Mouse (Mus musculus): ENCODE results near the gene Olfr615.
"Not testable (repeated sequence)": the region's sequence is repeated elsewhere in the genome, so short reads cannot be mapped to it uniquely, and the experiment has no call there.

Olfr615 gene

GRCm38 (mm10) chr7:103555779-103556178, at the start of gene Olfr615:
Olfr615 (plus strand) TSS chr7:103556079.
- DNase-seq = no peak

DNA sequence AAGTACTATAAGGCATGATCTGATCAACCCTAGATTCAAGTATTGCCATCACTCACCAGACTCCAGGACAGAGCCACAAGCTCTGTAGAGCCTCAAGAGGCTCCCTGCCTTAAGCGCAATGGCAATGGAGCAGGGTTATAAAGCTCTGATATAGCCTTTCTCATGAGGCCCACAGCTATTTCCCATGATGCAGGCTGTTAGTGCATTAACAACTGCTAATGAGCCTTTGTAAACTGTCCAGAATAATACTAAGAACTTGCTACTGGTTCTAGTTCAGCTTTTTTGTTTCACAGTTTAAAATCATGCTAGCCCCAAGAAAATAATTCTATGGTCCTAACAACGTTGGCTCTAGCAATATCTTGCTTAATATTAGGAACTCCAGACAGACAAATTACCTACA, 43.9 kb upstream of the Olfr615 start, which contains the start of gene Olfr610:
TSS of gene Olfr610 (minus strand) at position 101 of the 400 bp plus-strand sequence.
- DNase-seq = no peak

- DNase-seq = not testable (repeated sequence)
Measured at GRCm38 (mm10) chr7:103520746-103521145, 35.1 kb upstream of the Olfr615 start, which contains the start of gene Olfr611. Olfr611 (minus strand) TSS chr7:103520846.

DNA sequence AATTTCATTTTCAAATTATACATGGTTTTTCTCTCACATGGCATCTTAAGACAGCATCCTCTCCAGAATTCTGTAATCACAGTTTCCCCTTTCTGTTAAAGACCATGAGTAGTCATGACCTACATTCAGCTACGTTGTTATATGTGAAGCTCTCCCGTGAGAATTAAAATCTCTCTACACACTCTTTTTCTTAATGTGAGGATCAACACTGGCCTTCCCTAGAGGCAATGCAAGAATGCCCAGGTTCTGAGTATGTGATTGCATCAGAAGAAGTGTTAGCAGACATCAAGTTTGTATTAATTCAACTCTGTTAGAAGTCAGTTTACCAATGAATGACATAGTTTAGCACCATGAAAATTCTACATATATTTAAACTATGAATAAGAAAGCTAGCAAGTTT, 13.3 kb upstream of the Olfr615 start, which contains the start of gene Olfr612:
TSS of gene Olfr612 (minus strand) at position 101 of the 400 bp plus-strand sequence.
- DNase-seq = not testable (repeated sequence)

- DNase-seq = no peak
Measured at GRCm38 (mm10) chr7:103547774-103548173, 8.1 kb upstream of the Olfr615 start, which contains the start of gene Olfr613. Olfr613 (plus strand) TSS chr7:103548074.

DNA sequence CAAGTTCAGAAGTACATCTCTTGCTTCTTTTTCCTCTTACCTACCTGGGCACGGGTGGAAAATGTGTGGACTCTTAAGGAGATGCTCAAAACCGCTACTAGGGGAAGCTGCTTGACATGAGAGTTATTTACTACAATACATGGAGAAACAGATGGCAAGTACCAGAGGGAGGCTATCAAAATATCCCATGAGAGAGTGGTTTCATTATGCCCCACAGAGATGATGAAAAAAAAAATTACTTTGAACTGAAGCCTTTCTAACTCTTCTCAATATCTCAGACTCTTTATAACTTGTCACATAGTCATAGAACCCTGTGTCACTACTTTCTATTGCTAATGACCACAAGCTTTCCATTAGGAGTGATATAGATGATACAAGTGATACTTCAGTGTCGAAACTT, 13.2 kb downstream of the Olfr615 start, which contains the start of gene Olfr616:
TSS of gene Olfr616 (minus strand) at position 101 of the 400 bp plus-strand sequence.
- DNase-seq = no peak

GRCm38 (mm10) chr7:103572761-103573160, 16.9 kb downstream of the Olfr615 start, which contains the start of gene Olfr617:
Olfr617 (plus strand) TSS chr7:103573061.
- DNase-seq = no peak

DNA sequence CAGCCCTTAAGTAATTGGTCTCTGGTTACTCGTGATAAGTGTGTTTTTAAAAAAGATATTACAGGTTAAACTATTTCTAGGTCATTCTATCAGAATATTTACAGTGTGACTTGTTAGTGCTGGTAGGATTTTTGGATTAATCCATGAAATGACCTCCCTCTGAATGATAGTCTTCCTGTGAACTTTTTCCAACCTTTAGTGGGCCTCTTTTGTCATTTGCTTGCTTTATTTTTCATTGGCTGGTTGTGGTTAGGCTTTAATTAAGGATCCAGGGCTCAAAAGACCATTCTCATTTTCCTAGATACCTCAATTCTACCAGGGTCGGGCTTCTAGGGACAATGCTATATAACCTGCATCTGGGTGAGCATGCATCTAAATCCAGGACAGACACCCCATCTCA, 33.9 kb downstream of the Olfr615 start, which contains the start of gene Olfr618:
TSS of gene Olfr618 (plus strand) at position 301 of the 400 bp plus-strand sequence.
- no peak for DNase-seq

- DNase-seq = no peak
Measured at GRCm38 (mm10) chr7:103600275-103600674, 44.4 kb downstream of the Olfr615 start, which contains the start of gene Olfr619. Olfr619 (plus strand) TSS chr7:103600575.

DNA sequence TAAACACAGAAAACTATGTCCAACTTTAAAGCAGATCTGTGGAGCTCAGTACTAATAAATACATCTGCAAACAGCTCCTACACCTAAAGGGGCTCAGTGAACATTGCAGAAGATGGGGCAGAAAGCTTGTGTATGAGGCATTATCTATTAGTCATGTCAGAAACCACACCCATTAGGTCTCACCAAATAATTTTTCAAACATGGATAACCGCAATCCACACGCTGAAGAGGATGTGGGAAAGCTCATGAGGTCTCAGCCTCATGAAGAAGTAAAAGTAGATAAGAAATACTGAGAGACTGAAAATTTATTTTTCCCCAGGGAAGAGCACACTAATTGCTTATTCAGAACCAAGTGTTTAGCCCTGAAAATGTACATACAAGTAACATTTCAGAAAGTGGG, 51.5 kb downstream of the Olfr615 start:
- DNase-seq = no peak

DNA sequence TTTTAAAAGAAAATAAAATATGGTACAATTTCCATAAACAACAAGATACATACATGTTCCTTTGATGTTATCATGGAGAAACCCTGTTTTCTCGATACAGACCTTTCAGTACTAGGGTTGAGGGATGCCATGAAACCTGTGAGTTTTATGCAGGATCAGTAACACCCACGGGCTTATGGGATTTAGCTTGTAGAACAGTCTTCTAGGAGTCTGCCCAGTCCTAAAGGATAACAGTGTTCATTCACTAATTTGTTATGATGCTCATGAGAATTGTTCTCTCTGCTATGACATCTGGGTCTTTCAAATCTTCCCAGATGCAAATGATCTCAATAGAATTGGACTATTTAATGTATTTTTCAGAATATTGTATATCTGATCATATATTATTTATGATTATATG, 56.6 kb downstream of the Olfr615 start, which contains the start of gene Olfr620:
TSS of gene Olfr620 (minus strand) at position 101 of the 400 bp plus-strand sequence.
- no peak for DNase-seq

Measured in thymus, postnatal 14 days (tissue).